ENCODE assay signal across 11 mouse cellular contexts in the genomic region with DNA sequence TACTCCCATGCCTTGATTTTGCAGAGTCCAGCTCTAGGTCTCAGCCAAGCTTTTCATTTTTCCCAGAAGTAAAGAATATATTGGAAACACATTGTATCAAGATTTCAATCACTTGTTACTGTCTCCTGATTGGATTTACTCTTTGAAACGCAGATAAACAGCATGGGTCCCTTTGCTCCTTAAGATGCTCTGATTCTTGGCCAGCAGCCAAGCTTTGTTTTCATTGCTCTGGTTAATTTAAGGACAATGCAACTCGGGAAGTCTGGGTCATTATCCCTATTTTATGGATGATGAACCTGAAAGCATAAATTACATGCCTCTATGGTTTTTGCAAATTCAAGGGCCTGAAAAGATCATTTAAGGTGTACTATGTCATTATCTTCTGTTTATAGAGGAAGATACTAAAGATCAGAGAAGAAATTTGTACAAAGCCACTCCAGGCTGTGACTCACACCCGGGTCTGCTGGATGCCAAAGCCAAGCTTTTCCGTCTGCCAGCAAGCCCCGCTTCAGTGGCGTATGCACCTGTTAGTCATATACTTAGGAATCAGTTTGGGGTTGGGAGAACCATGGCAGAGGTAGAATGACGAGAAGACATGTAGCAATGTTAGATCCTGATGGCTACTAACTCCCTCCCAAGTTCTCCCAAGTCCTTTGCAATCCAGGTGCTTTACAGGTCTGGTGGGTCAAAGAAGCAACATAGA. TPM values are rescaled to one million over a fixed set of nuclear protein-coding genes. Genes with fewer than 3 reads are reported as not detected.
DNase-seq lines count a peak whose midpoint lies in the region.
"Had no signal": no experiment of that assay in that cellular context is flagged by ENCODE, and none has a peak within 500 bp of the region (broad histone marks: within the 10 kb centered on the region; RNA-seq: fewer than 3 reads in every experiment).

No protein-coding gene starts in this region.

- peak; percentile 44 for DNase-seq in adrenal gland, postnatal 10 days
- no peak for DNase-seq in adrenal gland, postnatal 4 days (ENCODE audit: low spot score in 2 of 2)
- DNase-seq in kidney, postnatal 10 days = peak; percentile 29
- DNase-seq in kidney, adult 18-20 months = no peak
- peak; percentile 14 for DNase-seq in right cerebral cortex, postnatal 25 days
- no peak for DNase-seq in right cerebral cortex, postnatal 4 days
- peak; percentile 73 for DNase-seq in retina, postnatal 1 day
- no peak for DNase-seq in layer of hippocampus, adult 18-20 months (ENCODE audit: low spot score in 2 of 2)
- DNase-seq: cerebellum, adult 8-10 months; heart, adult 2 months; heart, postnatal 10 days had no signal

RNA-seq across cellular contexts. Expression of a gene that starts 17.5 kb away (rescaled TPM):
- 10 to 100 TPM in 1 of 2 experiments, 1 to 10 TPM in 1; 3.8 to 14.6 TPM for total RNA-seq in adrenal gland, postnatal 10 days (2021)
- 1 to 10 TPM; 1.9 to 5.7 TPM for total RNA-seq in adrenal gland, postnatal 4 days (2021)
- total RNA-seq in layer of hippocampus, adult 18-20 months (2021) = 1 to 10 TPM; 1.7 to 2.4 TPM

RNA-seq across cellular contexts. Expression of a gene that starts 22.4 kb away (rescaled TPM):
- 10 to 100 TPM; 76.3 to 89.6 TPM for total RNA-seq in adrenal gland, postnatal 10 days (2021)
- total RNA-seq in adrenal gland, postnatal 4 days (2021) = 10 to 100 TPM; 92.3 to 93.1 TPM
- total RNA-seq in layer of hippocampus, adult 18-20 months (2021) = 10 to 100 TPM; 31.7 to 36.1 TPM

Comparison
In these comparisons a context has a peak if more than half of its experiments do, and no peak if none do; other contexts are left out.
1. DNase-seq: peak in adrenal gland, postnatal 10 days (single experiment), kidney, postnatal 10 days (single experiment), right cerebral cortex, postnatal 25 days (single experiment) and retina, postnatal 1 day (single experiment); none in adrenal gland, postnatal 4 days (0 of 2), kidney, adult 18-20 months (single experiment), right cerebral cortex, postnatal 4 days (single experiment) and layer of hippocampus, adult 18-20 months (0 of 2).